Mouse (Mus musculus): ENCODE data around the gene F13b.

Gene F13b

DNA sequence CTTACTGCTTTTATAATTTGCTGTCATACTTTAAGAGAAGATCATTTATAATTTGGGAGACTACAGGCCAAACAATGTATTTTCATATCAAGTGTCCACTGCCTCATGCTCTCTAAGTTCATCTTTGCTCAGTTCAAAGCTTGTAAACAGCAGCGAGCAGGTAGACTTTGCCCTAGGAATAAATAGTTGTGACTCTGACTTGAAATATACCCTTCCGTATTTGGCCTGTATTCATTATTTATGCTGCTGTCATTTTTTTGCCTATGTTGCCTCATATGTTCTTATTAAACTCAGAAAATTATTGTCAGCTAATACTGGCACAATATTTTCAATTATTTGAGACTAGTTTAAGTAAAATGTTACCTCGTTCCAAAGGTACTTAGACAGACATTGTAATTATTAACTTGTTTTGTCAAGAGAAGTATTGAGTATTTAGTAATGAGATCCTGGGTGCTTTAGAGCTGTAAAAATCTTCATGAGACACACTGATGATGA is at the start of gene F13b:
Gene F13b, plus strand, starts transcription at position 445 of the 495 bp plus-strand sequence.
- no peak for DNase-seq (ENCODE audit: low spot score)

- DNase-seq (ENCODE audit: low spot score) = peak; percentile 94
These were observed 46.9 kb upstream of the F13b start, which contains the start of gene Aspm for GRCm38 (mm10) chr1:139454340-139455225. TSS of gene Aspm (plus strand) at chr1:139454772.

DNA sequence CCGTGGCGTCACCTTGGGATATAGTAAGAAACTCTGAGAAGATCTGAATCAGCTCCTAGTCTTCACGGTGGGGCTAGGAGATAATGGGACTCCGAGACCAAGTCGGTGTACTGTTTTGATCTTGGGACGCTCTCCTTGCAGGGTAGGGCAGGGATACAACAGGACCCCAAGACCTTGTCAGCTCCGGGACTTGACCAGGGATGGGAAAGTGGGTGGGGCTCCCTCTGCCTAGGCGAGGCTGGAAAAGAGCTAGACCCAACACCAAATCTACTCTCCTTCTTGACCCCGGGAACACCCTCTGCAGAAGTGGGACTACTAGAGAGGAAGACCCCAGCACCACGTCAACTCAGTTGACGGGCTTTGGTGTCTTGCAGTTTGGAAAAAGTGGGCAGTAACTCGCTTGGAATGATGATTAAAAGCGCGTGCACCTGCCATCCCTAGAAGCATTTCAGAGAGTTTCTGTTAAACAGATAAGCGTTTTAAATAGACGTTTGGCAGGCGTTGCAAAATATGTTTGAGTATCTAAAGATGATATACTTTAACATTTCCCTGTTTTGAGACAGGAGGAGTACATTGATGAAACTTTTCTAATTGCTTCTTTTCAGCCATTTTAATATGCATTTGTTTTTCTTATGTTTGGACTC is 46.2 kb upstream of the F13b start:
- DNase-seq (ENCODE audit: low spot score) = peak; percentile 26

DNA sequence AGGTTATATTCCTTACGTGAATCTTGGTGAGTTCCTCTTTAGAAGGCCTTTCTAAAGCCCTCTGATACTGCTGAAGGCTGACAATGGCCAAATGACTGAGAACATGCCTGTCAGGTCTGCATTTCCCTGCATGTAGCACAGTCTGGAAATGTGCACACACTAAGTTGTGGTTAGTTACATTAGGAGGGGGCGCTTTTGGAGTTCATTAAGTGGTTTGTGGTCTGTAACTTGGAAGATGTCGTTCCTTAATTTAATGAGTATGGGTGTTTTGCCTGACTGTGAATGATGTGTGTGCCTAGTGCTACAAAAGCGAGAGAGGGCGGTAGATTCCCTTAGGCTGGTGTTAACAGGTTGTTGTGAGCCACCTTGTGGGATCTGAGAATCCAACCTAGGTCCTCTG is 40.7 kb upstream of the F13b start:
- DNase-seq (ENCODE audit: low spot score) = no peak

DNA sequence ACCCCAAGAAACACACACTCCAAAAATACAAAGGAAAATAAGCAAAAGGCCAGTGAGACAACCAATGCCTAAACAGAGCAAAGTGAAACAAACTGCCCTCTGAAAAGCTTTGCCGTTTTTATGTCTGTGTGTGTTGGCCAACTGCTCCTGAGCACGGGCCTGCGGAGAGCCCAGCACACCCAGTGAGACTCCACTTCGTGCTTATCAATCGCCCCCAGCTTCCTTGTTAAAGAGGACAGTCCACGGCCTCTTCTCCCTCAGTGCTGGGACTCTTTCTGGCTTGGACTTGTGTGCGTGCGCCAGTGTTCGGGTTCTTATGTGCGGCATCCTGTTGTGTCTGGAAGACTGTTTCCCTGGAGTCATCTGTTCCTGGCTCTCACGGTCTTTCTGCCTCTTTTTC is 35.6 kb upstream of the F13b start:
- no peak for DNase-seq (ENCODE audit: low spot score)

- DNase-seq (ENCODE audit: low spot score) = no peak
These were observed 22.6 kb upstream of the F13b start for GRCm38 (mm10) chr1:139478898-139479297.

DNA sequence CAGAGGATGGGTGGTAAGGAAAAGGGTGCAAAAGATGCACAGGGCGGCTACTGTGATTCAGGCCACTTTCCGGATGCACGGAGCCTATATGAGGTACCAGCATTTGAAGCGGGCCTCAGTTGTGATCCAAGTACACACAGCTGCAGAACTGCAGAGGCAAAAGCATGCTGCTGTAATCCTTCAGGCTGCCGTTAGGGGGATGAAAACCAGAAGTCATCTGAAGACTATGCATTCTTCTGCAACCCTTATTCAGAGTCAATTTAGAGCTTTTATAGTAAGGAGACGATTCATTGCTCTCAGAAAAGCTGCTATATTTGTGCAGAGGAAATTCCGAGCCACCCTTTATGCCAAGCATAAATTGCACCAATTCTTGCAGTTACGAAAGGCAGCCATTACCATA is 21.3 kb upstream of the F13b start:
- DNase-seq (ENCODE audit: low spot score) = no peak

DNA sequence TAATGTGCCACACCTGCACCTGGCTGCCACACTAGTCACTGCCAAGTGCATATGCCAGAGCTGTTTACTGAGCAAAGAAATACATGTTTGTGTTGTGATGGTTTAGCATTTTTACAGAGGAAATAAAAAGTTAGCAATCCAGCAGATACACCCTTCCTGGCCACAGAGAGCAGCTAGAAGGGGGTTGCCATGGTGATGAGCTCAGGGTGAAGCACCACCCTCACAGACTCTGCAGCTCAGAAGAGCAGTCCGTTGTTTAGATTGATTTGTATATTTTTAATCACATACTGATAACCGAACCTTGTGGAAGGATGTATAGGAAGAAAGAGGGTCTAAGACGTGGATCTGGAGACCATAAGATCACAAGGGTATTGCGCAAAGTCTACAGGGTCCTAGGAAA is 20.4 kb upstream of the F13b start:
- no peak for DNase-seq (ENCODE audit: low spot score)

DNA sequence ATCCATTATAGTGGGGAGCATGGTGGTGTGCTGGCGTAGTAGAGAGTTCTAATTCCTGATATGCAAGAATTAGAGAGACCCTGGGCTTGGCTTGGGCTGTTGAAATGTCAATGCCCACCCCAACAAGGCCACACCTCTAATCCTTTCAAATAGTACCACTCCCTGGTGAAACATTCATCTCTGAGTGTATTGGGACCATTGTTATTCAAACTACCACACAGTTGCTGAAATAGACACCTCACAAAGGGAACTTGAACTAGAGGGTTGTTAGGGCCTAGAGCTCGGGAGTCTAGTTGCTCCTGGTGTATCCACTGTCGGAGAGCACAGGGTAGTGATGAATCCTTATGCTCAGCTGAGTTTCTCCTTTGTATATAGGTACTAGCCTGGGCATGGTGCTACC is 6.9 kb upstream of the F13b start:
- DNase-seq (ENCODE audit: low spot score) = no peak

DNA sequence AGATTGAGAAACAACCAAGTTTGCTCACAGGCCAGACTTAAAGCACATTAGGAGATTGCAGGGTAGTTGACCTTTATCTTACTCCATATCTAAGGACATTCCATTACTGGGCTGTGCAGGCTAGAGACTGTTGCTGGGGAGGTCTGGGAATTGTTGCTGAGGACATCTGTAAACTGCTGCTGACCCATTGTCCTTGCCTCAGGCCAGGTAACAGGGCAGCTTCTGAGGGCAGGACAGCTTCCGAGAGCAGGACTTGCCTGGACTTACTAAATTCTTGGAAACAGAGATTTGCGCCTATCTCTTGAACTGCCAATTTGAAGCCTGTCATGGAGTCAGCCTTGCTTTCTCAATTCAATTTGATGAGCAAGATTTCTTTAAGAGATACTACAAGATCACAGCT is 6.1 kb upstream of the F13b start:
- DNase-seq (ENCODE audit: low spot score) = no peak

GRCm38 (mm10) chr1:139496212-139496611 is 5.3 kb upstream of the F13b start:
- DNase-seq (ENCODE audit: low spot score) = peak; percentile 49

DNA sequence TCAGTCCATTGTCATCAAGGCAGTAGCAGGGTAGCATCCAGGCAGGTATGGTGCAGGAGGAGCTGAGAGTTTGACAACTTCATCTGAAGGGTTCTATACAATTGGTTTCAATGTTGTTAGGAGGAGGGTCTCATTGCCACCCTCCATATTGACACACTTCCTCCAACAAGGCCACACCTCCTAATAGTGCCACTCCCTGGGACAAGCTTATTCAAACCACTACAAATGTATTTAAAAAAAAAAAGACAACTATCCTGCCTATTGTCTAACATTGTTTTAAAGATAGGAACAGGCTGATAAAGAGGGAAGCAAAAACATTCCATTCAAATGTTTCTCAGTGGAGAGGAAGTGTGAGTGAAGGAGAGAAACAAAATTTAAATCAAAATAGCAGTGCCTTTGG is 1.8 kb upstream of the F13b start:
- DNase-seq (ENCODE audit: low spot score) = no peak

- DNase-seq (ENCODE audit: low spot score) = no peak
These were observed 13.1 kb downstream of the F13b start for GRCm38 (mm10) chr1:139514556-139514955.

- DNase-seq (ENCODE audit: low spot score) = no peak
These were observed 47.0 kb downstream of the F13b start for GRCm38 (mm10) chr1:139548536-139548935.

DNA sequence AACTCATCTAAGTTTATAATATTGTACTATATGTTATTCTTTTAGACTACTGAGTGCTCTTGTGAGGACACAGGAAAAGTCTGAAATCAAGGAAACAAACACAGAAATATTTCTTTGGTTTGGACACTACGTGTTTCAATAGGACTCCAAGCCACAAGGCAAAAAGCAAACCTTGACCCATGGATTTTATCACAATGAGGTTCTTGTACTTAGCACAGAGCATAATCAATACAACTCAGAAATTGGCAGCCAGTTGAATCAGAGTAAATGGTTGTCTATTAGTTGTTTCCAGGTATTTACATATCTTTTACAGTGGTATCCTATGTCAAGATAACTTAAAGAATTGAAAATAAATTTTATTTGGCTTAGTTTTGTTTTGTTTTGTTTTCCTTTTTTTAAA is 49.8 kb downstream of the F13b start:
- DNase-seq (ENCODE audit: low spot score) = no peak

GRCm38 (mm10) chr1:139560024-139560423 is 58.5 kb downstream of the F13b start, which contains the start of gene Cfhr1:
TSS of gene Cfhr1 (minus strand) at chr1:139560272.
- no peak for DNase-seq (ENCODE audit: low spot score)

All from testis, postnatal 14 days (tissue).